Mouse (Mus musculus) frontal cortex, postnatal 25 days (tissue): ENCODE data around the gene Naxd.

ENCODE experiments used
- DNase-seq, 2 experiments: peaks; one replicate each; pipeline ENCODE4 v3.0.0; 2022; ENCODE audit warnings: low spot score in 2 of 2

Gene Naxd

DNA sequence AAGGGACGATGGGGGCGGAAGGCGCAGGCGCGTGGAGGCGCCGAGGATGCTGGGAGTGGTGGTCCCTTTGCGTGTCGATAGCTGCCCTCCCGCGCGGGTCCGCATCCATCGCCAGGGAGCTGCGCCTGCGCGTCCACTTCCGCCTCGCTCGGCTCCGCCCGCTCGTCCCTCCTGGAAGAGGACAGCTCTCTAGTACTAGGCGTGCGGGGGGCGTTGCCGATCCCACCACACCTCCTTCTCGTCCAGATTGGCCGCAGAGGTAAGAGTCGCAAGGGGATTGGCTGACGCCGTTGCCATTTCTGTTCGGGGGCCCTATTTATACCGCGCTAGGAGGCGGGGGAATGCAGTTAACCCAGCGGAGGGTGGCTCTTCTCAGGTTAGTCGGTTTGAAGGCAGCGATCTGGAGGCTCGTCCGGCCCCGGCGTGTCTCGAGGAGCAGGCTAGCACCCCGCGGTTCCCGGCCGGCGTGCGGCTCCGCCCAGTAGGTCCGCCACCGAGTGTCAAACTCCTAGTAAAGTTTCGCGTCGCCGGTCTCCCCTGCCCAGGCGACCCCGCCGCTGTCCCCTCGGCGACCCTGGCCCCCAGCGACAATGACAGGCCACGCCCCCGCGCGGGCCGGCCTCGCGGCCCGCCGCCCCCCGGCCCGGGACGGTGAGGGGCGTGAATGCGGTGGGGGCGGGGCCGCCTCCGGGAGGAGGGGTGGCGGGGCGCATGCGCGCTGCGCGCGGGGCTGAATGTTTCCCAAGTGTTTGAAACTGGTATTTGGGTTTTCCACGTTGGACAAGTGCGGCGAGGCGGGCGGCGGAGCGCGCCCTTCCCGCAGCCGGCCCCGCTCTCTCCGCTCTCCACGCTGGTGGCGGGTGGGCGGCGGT, 58.6 kb downstream of the Naxd start:
- DNase-seq: peak; percentile 95 to 99

DNA sequence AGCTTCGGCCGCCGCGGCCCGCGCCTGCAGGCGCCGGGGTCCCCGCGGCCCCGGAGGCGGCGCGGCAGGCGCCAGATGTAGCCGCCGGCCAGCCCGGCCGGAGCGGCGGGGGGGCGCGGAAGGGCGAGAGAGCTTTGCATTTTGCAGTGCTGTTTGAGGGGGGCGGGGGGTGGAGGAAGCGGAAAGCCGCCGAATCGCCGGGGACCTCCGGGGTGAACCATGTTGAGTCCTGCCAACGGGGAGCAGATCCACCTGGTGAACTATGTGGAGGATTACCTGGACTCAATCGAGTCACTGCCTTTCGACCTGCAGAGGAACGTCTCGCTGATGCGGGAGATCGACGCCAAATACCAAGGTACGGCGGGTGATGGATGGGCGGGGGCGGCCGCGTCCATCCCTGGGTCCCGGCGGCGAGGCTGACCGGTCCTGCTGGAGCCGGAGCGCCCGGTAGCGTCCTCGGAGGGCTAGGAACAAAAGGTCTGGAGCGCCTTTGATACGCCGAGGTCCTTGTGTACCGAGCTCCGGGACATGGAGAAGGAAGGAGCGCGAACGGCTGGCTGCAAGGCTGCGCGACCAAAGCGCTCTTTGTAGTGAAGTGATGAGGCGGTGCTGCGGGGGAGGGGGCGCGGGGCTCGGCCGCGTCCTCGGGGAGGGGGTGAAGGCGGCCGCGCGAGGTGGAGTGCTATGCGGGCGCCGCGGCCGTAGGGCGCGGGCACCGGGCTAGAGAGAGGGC, 59.6 kb downstream of the Naxd start:
- peak; percentile 22 to 29 for DNase-seq

DNA sequence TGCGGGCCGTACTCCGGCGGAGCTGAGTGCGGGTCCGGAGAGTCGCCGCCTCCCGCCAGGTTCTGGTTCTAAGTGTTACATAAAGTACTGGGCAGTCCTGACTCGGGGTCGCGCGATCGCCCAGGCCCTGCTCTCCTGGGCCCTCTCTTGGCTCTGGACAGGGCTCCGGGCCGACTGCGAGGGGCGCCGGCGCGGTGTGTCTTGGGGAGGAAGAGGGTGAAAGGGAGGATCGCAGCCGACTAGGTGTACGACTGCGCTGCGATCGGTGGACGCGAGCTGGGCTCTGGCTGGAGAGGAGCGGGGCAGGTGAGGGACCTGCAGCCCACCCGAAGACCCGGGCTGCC, 60.1 kb downstream of the Naxd start:
- no peak for DNase-seq

DNA sequence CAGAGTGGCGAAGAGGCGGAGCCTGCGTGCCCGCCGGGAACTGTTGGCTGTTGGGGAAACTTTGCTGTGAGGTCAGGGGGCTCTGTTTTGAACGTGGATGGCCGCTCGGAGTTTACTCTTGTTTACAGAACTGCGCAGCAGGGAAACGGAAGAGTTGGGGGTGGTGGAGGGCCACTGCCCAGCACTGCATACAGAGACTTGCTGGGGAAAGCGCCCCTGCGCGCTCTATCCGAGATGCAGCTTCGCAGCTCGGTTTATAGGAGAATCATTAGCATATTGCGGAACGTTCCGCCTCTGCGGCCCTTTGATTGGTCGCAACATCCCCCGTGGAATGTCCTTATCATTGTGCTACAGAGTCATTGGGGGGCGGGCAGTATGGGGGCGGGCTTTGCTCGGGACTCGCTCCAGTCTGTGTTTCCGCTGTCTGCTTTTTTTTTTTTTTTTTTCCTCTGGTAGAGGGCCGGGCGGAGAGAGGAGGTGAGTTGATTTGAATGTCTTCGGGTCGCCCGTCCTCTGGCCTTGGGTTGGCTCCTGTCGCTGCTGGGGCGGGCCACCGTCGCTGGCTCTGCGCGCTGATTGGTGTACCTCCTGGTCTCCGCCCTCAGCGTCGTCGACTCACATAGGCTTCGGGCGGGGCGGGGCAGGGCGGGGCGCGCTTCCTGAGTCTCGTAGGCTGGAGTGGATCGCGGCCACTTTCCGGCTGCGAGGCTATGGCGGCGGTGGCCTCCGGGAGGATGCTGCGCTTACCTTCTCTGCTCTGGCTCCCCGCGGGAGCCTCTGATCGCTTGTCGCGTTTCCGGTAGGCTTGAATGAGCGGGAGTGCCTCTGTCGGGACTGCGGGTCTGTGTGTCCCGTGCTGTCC, 60.7 kb downstream of the Naxd start:
- DNase-seq: peak; percentile 89 to 91

DNA sequence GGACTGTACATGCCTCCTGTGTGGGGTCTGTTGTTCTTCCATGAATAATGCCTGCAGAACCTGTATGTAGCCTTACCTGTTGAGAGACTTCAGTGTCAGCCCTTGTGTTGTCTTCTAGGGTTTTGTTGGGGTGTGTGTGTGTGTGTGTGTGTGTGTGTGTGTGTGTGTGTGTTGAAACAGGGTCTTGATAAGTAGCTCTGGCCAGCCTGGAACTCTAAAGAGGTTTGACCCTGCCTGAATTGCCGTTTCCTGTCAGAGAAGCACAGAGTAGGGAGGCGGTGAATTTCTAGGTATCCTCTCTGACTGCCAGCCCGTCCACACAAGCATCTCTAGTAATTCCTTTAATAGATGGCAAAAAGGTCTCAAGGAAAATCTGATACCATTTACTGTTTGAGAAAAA, 62.2 kb downstream of the Naxd start:
- no peak for DNase-seq

DNA sequence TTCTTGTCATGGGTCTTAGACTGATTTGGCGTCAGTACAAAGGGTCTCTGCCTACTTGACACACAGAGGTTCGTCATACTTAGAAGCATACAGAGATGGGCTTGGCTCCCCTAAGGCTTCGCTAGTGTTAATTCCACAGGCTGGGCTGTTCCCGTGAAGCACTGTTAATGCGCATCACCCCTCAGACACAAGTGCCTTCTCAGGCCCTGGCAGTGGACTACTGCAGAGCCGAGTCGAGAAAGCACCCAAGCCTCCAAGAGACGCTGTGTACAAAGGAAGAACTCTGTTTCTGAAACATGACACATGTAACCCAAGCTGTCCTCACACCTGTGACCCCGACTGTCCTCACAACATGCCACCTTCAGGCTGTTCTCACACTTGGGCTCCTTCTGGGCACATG, 62.9 kb downstream of the Naxd start:
- no peak for DNase-seq

DNA sequence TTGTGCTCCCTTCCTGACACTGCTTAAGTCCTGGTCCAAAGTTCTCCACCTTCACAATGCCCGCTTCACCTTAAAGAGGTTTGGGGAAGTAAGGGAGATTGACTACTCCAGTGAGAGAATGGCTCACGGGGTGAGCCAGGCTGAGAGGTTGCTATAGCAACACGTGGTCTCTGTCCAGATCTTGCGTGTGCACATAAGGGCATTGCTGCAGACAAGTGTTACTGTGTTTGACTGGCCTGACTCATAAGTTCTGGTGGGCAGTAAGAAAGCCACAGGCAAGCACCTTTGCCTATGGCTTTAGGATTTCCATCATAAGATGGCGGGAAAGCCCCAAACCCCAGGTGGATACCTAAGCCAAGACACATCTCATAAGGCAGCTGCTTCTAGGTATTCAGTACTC, 66.9 kb downstream of the Naxd start:
- DNase-seq: no peak
